Mouse (Mus musculus) right cerebral cortex, postnatal 25 days (tissue): Measurements from ENCODE around the gene Wee2.

Experiments used
- DNase-seq: peaks from one replicate; pipeline ENCODE4 v3.0.0; 2022

Wee2 gene

DNA sequence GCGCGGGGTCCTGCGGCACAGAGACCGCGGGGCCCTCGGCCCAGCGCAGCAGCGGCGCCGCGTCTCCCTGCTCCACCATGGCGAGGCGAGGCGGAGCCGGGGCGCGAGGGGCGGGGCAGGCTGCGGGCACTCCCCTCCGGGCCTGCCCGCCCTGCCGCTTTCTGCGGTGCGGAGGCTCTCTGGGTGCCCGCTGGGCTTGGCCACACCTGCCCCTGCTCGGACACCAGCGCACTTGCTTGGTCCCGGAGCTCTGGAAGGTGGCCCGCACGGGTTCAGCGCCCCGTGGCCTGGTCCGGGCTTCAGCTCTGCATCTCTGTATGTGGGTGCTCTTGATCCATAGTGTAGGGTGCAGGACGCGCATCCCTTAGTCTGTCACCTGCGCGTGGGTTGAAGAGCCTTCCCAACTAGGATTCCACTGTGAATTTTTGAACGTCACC lies 2.8 kb upstream of the Wee2 start, which contains the start of gene E330009J07Rik:
Gene E330009J07Rik (minus strand): TSS at position 89 of the 437 bp plus-strand sequence.
- peak; percentile 87 for DNase-seq

DNA sequence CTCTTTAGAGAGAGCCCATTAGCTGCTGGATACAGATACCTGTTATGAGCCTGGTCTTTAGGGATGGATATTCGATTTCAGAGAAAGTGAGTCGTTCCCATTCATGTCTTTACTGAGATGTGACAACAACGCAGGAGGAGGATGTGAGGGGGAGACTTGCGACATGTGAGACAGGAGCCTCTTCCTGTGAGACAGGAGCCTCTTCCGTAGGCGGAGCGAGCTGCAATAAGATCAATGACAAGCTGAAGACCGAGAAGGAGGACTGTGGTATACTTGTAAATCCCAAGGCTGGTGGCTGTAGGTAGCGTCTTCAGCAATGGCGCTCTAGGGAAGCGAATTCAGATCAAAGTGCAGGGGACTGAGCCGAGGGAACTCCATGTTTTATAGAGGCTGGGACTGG lies 843 bp downstream of the Wee2 start:
- no peak for DNase-seq

DNA sequence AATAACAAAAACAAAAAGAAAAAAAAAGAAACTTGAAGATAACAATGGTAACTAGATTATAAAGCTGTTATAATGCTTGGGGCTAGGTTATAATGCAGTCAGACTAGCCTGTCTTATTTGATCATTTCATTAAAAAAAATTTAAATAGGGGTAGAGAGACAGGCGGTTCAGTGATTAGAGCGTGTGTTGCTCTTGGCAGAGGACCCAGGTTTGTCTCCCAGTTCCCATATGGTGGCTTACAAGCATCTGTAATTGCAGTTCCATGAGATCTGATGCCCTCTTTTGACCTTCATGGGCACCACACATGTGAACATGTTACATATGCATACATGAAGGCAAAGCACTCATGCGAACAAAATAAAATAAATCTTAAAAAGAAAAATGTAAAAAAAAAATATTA lies 2.4 kb downstream of the Wee2 start:
- DNase-seq = no peak

DNA sequence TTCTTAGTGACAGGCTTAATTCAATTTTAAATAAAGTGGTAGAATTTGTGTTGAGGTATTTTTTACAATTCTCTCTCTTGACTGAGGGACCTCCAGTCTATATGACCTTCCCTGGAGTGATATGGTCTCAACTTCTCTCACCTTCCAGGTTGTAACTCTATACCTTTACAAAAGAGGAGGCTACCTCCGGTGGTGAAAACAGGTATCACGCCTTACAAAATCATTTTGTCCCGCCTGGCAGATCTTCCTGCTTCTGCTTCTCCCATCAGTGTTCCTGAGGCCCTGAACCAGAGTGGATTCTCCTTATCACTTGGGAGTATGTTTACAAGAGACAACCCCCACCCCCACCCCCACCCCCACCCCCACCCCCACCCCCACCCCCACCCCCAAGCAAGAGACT lies 2.9 kb downstream of the Wee2 start:
- DNase-seq = no peak

DNA sequence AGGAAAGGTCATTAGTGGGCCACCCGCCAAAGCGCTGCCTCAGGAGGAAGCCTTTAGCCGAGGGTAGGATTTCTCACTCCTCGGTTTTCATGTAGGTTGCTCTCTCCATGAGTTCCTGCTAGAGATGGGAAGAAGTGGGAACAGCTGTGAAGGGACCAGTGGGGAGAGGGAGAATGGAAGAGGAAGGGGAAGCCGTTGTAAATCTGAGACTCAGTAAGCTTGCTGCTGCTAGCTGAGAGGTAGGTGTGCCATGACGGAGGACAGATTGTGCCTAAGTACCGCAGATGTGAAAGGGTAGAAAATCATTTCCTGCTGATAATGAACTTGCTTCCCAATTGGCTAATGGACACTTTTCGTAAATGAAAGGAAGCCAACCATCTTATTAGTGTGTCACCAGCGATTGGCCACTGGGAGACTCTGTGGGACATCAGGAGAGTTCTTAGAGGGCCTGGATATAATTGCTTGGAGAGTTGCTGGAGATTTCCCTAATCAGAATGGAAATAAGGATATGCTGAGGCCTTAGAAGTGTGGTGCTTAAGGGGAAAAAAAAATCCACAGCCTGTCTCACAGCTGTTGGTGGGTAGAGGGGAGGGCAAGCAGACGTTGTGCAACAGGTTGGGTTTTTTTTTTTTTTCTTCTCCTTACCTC lies 4.5 kb downstream of the Wee2 start:
- no peak for DNase-seq

DNA sequence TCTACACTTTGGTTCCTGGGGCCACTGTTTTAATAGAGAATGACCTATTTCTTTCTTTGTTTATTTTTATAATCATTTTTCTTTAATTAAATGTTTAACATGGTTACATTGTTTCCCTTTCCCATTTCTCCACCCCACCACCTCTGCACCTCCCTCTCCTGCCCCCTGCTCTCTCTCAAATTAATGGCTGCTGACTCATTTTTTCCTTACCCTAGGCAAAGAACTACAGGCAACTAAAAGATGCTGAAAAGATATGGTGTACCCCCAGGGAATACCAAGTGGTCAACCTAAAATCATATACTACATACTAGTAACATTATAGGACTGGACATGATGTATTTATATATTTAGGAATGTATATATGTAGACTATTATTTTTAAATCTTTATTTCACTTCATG lies 9.7 kb downstream of the Wee2 start:
- DNase-seq = no peak

DNA sequence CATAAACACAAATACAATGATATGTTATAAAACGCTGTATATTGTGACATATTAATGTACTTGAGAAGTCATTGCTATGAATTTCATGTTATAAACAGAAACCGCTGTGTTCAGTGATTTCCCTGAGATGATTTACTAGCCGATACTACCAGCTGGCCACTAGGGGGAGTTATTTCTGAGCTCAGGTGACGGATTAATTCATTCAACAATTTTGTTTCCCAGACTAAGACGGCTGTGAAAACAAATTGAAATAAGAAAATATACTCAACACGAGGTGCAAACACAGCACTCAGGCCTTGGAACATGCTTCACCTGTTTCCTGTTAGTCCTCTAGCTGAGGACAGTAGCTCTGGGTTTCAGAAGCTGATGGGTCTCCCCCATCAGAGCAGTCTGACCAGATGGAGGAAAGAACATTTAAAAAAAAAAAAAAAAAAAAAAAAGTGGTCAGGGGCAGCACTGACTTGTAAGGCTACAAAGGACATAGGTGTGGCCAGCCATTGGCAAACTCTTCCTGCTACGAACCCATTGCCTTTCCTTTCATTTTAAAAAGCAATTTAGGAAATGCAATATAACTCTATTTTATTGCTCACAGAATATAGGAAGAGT lies 15.7 kb downstream of the Wee2 start:
- DNase-seq = no peak

DNA sequence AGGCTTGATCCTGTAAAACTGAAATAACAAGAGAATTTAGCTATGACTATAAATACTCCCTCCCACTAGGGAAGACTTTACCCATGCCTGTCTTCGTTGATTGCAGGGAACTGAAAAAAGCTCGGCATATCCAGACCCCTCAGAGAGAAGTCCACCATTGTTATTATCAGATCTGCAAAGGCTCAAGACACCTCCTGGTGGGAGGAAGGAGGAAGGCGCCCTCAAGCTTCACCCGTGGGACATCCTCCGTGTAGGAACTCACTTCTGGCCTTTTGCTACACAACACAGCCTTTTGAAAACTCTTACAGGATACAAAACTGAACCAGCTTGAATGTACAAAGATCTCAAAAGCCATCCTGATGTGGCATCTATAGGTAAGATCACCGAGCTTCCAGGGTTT lies 26.8 kb downstream of the Wee2 start:
- DNase-seq = no peak

DNA sequence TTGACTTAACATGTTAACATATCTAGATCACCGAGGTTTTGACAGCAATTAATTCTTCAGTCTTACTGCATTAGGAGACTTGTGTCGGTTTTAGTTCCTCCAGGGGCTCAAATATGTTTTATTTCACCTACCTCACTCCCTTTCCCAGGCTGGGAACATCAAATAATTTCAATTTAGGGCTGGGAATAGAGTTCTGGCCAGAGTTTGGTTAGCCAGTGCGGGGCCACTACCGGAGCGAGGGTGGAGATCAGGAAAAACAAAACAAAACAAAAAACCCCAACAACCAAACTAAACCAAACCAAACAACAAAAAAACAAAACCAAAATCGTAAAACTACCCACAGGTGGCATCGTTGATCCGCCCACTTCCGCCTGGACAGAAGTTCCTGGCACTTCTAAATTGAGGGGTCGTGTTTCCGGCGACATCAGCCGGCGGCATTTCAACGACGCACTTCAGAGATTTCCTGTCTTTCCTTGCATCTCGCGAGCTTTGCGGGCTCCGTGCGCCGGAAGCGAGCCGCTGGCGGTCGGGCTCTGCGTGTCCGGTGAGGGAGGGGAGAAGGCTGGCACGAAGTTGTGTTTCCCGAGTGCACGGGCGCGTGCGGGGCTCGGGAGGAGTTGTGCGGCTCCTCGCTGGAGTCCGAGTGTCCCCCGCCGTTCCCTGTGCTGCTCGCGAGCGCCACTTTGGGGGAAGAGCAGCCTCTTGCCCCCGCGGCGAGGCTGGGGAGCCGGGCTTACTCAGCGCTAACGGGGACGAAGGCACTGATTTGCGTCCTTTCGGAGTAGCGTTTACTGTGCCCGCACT lies 32.2 kb downstream of the Wee2 start, which contains the start of gene Ssbp1:
Gene Ssbp1 (plus strand): TSS at position 437 of the 804 bp plus-strand sequence.
- DNase-seq = peak; percentile 91

DNA sequence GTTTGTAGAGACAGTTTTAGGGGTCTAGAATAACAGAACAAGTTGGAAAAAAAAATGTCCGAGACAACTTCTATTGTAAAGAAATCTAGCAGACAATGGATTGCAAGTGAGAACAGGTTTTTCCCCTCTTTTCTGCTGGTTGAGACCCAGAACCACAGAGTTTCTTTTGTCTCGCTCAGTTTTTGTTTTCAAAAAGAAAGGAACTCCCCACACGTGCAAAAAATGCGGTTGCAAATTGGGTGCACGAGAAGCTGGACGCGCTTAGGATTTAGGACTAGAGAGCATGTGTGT lies 32.8 kb downstream of the Wee2 start:
- no peak for DNase-seq

DNA sequence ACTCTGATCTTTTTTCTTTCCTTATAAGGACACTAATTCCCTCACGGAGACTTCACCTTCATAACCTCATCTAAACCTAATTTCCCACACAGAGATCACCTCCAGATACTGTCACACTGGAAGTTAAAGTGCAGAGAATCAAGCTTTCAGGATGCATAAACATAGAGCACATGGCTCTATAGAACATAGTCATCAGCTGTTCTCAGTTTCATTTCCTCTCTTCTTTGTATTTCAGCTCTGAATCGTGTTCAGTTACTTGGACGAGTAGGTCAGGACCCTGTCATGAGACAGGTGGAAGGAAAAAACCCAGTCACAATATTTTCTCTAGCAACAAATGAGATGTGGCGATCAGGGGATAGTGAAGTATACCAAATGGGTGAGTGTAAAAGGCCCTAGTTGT lies 37.2 kb downstream of the Wee2 start:
- DNase-seq = no peak

DNA sequence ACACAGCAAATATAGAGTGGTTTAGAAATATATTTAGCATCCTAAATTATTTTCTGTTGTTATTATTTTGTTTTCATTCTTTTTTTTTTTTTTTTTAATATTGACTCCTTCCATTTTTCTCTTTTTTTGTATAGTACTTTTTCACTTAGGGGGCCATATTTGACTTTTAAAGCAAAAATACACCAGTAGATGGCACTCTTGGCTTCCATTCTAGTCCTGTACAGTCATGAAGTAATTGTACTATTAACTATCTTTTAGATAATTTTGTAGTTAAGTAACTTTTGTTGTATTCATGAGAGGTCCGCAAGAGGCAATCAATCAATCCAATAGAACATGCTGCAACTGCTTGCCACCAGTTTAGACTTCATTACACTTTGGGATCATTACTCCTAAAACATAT lies 40.8 kb downstream of the Wee2 start:
- DNase-seq = no peak

DNA sequence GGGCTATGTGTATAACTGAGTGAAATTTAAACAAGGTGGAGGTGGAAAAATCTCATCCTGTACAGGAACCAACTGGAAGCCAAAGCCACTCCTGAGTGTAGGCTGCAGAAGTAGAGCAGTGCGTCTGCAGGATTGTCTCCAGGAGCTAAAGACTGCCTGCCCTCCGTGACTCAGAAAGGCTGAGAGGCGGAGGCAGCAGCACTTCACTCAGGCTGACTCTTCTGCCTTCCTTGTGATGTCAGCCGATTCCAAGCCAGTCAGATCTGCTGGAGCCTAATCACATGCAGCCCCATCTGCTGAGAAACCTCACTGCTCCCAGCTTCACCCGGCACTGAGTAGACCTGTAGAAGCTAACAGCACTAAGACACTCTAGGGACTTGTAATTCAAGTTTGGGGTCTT lies 43.4 kb downstream of the Wee2 start:
- no peak for DNase-seq

DNA sequence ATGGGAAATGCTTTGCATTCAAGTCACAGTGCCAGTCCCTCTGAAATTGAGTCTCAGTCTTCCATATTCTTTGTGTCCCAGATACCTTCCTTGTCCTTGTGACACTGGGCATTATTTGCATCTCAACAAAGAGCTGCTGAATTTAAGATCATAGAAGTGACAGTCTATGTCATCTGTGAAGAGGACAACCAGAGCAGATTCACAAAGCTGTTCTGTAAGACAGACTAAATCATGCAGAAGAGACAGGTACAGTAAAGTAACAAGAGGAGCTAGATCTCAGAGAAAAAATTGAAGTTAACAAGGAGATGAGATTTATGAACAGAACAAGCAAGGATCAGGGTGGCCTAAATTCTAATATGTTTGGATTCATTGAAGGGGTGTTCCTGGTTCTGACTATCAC lies 52.0 kb downstream of the Wee2 start, which contains the start of gene Tas2r137:
Gene Tas2r137 (plus strand): TSS at position 301 of the 400 bp plus-strand sequence.
- DNase-seq = no peak

DNA sequence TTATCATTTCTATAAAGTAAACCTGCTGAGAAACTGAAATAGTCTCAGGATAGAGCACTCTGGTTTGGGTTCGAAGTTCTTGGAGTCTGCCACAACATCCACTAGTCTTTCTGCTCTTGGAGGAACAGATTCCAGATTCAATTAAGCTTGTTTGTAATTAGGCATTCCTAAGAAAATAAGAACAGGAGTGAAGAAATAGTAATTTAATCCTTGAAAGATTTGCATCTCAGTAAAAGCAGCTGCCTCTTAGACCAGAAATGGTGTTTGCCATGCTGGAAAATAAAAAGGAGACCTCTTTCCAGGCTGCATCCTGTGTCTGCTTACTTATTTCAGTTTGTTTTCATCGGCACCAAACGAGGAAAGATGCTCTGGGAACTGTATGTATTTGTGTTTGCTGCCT lies 54.3 kb downstream of the Wee2 start, which contains the start of gene Tas2r108:
Gene Tas2r108 (plus strand): TSS at position 301 of the 400 bp plus-strand sequence.
- DNase-seq = no peak
